Mouse (Mus musculus): Measurements from ENCODE around the gene Cfdp1. TPM values are rescaled to one million over a fixed set of nuclear protein-coding genes. Genes with fewer than 3 reads are reported as not detected.

Cfdp1 gene
- polyA plus RNA-seq, 1 experiment = 5.8 TPM

DNA sequence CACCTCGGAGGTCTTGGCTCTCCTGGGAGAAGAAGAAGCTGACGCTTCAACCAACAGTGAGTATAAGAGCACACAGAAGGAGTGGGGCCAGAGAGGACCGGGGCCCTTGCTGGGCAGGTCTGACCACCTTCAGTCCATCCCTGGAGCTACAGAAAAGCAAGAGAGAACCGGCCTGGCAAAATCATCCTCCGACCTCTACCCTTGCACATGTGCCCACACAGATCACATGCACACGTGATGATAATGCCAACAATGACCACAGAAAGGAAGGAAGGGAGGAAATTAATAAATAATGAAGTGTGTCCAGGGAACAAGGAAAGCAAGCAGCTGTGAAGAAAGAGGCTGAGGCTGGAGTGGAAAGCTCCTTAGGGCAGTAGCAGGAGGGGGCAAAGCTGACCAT is 115.2 kb downstream of the Cfdp1 start:
- no peaks in the 10 kb centered on the region for H3K36me3 ChIP-seq (ENCODE audit: control insufficient read depth, insufficient read depth, low read length)

DNA sequence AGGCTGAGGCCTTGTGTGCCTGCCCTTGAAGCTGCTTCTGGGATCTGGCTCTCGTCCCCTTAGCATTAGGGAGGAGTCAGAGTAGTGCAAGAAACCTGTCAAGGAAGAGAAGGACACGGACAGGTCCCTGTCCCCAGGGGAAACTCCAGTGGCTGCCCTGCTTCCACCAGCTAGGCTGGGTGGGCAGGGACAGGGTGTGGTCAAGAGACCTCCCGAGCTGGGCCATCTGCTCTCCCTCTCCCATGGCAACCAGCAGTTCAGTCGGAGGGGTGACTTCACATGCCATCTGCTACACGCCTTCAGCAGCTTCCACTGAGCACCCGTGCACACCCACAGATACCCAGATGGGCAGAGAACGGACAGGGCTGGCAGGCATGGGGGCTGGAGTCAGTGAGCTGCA is 117.8 kb downstream of the Cfdp1 start:
- TF ChIP-seq CTCF (IDR thresholded peaks at IDR 0.05; ENCODE audit: borderline replicate concordance, control insufficient read depth, extremely low read depth, insufficient read depth, low read length, poor library complexity) (no peak), POLR2A (IDR thresholded peaks at IDR 0.05; ENCODE audit: control insufficient read depth, extremely low read depth, insufficient read depth, low read length, poor library complexity) (no peak)
- DNase-seq = no peak
- Histone ChIP-seq H3K4me3 (ENCODE audit: control insufficient read depth, insufficient read depth, low read length) (no peak overlapping the region), H3K27me3 (ENCODE audit: control insufficient read depth, insufficient read depth, low read length) (peaks cover 11% of the 10 kb centered on the region; the same call in 1 of the 2 replicates), H3K27ac (ENCODE audit: control insufficient read depth, insufficient read depth, low read length) (no peak overlapping the region), H3K4me1 (replicated peaks; ENCODE audit: control insufficient read depth, insufficient read depth, low read length) (peaks cover 7% of the 10 kb centered on the region), H3K36me3 (ENCODE audit: control insufficient read depth, insufficient read depth, low read length) (no peaks in the 10 kb centered on the region)
- 77% methylated on average over 7 of the region's 7 CpGs for WGBS

More for the DNA sequence above, 115.2 kb downstream of the Cfdp1 start:
- peaks cover 14% of the 10 kb centered on the region for H3K27me3 ChIP-seq (ENCODE audit: control insufficient read depth, insufficient read depth, low read length)
- TF ChIP-seq CTCF (IDR thresholded peaks at IDR 0.05; ENCODE audit: borderline replicate concordance, control insufficient read depth, extremely low read depth, insufficient read depth, low read length, poor library complexity) (no peak), POLR2A (IDR thresholded peaks at IDR 0.05; ENCODE audit: control insufficient read depth, extremely low read depth, insufficient read depth, low read length, poor library complexity) (no peak)
- H3K27ac ChIP-seq (ENCODE audit: control insufficient read depth, insufficient read depth, low read length) = no peak overlapping the region
- WGBS = 71% methylated on average over 6 of the region's 6 CpGs
- H3K4me1 ChIP-seq (replicated peaks; ENCODE audit: control insufficient read depth, insufficient read depth, low read length) = no peaks in the 10 kb centered on the region
- no peak overlapping the region for H3K4me3 ChIP-seq (ENCODE audit: control insufficient read depth, insufficient read depth, low read length)
- no peak for DNase-seq

DNA sequence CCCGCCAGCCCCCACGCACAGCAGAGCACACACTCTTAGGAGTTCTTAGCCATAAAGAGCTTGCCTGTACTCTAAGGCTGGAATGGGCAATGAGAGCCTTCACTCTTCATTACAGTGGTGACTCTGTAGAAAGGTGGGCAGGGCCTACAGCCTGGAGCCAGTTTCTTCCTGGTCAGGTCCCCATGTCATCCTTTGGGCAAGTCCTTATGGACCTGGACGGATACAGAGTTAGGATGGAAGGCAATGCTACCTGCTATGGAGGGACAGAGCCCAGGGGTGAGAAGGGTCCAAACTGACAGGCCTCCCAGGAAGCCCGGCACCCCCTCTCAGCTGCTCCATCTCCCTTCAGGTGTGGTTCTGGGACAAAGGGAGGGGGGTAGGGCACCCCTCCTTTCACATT is 118.3 kb downstream of the Cfdp1 start:
- Histone ChIP-seq H3K27me3 (ENCODE audit: control insufficient read depth, insufficient read depth, low read length) (peaks cover 15% of the 10 kb centered on the region; the same call in 1 of the 2 replicates), H3K27ac (ENCODE audit: control insufficient read depth, insufficient read depth, low read length) (no peak overlapping the region), H3K4me1 (replicated peaks; ENCODE audit: control insufficient read depth, insufficient read depth, low read length) (peaks cover 10% of the 10 kb centered on the region), H3K4me3 (ENCODE audit: control insufficient read depth, insufficient read depth, low read length) (no peak overlapping the region), H3K36me3 (ENCODE audit: control insufficient read depth, insufficient read depth, low read length) (no peaks in the 10 kb centered on the region)
- TF ChIP-seq POLR2A (IDR thresholded peaks at IDR 0.05; ENCODE audit: control insufficient read depth, extremely low read depth, insufficient read depth, low read length, poor library complexity) (no peak), CTCF (IDR thresholded peaks at IDR 0.05; ENCODE audit: borderline replicate concordance, control insufficient read depth, extremely low read depth, insufficient read depth, low read length, poor library complexity) (no peak)
- no peak for DNase-seq
- 84% methylated on average over 4 of the region's 4 CpGs for WGBS

DNA sequence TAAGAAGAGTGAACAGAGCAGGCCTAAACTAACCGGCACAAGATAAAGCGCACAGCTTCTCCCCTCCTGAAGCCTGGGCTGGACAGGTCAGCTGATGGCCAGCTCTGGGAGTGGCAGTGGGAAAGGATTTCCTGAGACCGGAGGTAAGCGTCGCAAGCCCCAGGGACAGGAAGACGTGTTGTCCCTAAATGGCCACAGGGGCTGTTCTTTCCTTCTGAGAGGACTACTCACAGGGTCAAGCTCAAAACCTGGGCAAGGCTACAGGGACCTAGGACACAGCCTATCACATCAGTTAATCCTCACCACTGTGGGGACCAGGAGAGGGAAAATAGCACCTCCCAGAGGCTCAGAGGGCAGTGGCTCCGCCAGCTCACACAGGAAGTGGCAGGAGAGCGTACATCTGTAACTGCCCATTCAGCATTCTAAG is 118.7 kb downstream of the Cfdp1 start:
- Histone ChIP-seq H3K36me3 (ENCODE audit: control insufficient read depth, insufficient read depth, low read length) (no peaks in the 10 kb centered on the region), H3K27me3 (ENCODE audit: control insufficient read depth, insufficient read depth, low read length) (peaks cover 15% of the 10 kb centered on the region; the same call in 1 of the 2 replicates), H3K27ac (ENCODE audit: control insufficient read depth, insufficient read depth, low read length) (no peak overlapping the region), H3K4me1 (replicated peaks; ENCODE audit: control insufficient read depth, insufficient read depth, low read length) (peaks cover 10% of the 10 kb centered on the region), H3K4me3 (ENCODE audit: control insufficient read depth, insufficient read depth, low read length) (no peak overlapping the region)
- no peak for DNase-seq
- no peak for TF ChIP-seq CTCF (IDR thresholded peaks at IDR 0.05; ENCODE audit: borderline replicate concordance, control insufficient read depth, extremely low read depth, insufficient read depth, low read length, poor library complexity)
- WGBS = 55% methylated on average over 8 of the region's 8 CpGs

DNA sequence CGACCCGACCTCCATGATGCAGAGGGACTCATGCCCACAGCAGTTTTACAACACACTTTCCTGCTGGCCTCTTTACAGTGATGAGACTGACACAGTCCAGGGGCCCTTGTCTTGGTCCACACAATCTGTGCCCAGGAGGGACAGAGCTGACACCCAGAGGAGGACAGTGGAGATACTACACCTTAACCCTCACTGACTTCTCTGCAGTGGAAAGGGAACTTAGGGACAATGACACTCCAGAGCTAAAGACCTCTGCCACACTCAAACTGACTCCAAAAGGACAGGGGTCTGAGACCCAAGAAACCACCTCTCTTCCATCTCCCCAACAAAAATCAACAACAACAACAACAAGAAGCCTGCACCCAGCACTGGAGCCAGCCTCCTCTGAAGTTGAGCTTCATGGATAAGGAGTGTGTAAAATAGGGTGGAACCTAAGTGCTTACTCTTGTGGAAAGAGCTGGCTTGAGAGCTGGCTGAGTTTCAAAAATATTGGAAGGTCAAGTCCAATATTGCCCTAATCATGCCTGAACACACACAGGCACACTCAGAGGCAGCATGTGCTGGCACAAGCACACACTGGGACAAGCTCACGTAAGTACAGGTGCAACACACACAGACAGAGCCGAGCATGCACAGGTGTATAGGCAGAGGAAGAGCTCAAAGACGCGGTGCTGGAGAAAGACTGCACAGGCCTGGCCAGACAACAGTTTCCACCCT is 119.7 kb downstream of the Cfdp1 start:
- DNase-seq = no peak
- TF ChIP-seq CTCF (IDR thresholded peaks at IDR 0.05; ENCODE audit: borderline replicate concordance, control insufficient read depth, extremely low read depth, insufficient read depth, low read length, poor library complexity) (no peak), POLR2A (IDR thresholded peaks at IDR 0.05; ENCODE audit: control insufficient read depth, extremely low read depth, insufficient read depth, low read length, poor library complexity) (no peak)
- H3K4me3 ChIP-seq (ENCODE audit: control insufficient read depth, insufficient read depth, low read length) = no peak overlapping the region
- peaks cover 15% of the 10 kb centered on the region; the same call in 1 of the 2 replicates for H3K27me3 ChIP-seq (ENCODE audit: control insufficient read depth, insufficient read depth, low read length)
- H3K27ac ChIP-seq (ENCODE audit: control insufficient read depth, insufficient read depth, low read length) = no peak overlapping the region
- WGBS = 58% methylated on average over 6 of the region's 6 CpGs
- no peaks in the 10 kb centered on the region for H3K36me3 ChIP-seq (ENCODE audit: control insufficient read depth, insufficient read depth, low read length)
- peaks cover 10% of the 10 kb centered on the region for H3K4me1 ChIP-seq (replicated peaks; ENCODE audit: control insufficient read depth, insufficient read depth, low read length)

DNA sequence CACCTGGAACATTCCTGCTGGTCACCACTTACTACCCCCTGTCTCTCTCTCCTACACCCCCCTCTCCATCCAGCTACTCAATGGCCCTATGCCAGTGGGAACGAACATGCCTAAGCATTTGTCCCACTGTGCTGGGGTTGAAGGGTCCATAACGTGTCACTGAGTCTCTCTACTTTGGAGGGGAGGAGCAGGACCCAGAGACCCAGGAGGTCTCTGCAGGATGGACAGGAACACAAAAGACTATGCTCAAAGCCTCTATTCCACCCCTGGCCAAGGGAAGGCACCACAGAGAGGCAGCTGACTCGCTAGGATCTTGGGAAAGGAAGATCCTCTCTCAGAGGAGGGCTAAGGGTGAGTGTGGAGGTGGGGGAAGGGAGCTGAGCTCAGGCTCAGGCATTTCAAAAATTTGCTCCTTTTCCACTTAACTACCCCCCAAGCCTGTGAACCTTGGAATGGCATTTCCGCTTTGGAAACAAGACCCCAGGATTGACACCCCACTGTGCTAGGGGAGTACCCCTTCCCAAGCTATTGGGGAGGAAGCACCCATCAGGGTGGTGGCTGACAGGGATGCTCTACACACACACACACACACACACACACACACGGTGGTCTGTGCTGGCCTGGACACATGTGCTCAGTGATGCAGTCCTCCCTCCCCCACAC is 120.4 kb downstream of the Cfdp1 start:
- Histone ChIP-seq H3K27me3 (ENCODE audit: control insufficient read depth, insufficient read depth, low read length) (peaks cover 15% of the 10 kb centered on the region; the same call in 1 of the 2 replicates), H3K36me3 (ENCODE audit: control insufficient read depth, insufficient read depth, low read length) (no peaks in the 10 kb centered on the region), H3K4me3 (ENCODE audit: control insufficient read depth, insufficient read depth, low read length) (no peak overlapping the region), H3K27ac (ENCODE audit: control insufficient read depth, insufficient read depth, low read length) (no peak overlapping the region), H3K4me1 (replicated peaks; ENCODE audit: control insufficient read depth, insufficient read depth, low read length) (peaks cover 10% of the 10 kb centered on the region)
- no peak for DNase-seq
- TF ChIP-seq CTCF (IDR thresholded peaks at IDR 0.05; ENCODE audit: borderline replicate concordance, control insufficient read depth, extremely low read depth, insufficient read depth, low read length, poor library complexity) (no peak), POLR2A (IDR thresholded peaks at IDR 0.05; ENCODE audit: control insufficient read depth, extremely low read depth, insufficient read depth, low read length, poor library complexity) (no peak)
- 32% methylated on average over 5 of the region's 5 CpGs for WGBS
